Mouse (Mus musculus) layer of hippocampus, adult 9-11 months (tissue): Measurements from ENCODE around the gene Cd151.

Experiments
- DNase-seq: peaks from one replicate; pipeline ENCODE4 v3.0.0; 2022

Cd151 gene

DNA sequence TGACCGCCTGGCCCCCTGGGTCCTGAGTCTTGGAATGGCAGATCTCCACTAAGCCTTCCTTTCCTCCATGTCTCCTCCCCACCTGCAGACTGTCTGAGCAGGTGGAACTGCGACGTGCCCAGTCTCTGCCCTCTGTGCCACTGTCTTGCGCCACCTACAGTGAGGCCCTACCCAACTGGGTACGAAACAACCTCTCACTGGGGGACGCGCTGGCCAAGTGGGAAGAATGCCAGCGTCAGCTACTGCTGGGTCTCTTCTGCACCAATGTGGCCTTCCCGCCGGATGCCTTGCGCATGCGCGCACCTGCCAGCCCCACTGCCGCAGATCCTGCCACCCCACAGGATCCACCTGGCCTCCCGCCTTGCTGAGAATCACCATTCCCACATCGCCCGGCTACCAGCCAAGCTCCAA is 7.9 kb upstream of the Cd151 start:
- DNase-seq, result no peak

DNA sequence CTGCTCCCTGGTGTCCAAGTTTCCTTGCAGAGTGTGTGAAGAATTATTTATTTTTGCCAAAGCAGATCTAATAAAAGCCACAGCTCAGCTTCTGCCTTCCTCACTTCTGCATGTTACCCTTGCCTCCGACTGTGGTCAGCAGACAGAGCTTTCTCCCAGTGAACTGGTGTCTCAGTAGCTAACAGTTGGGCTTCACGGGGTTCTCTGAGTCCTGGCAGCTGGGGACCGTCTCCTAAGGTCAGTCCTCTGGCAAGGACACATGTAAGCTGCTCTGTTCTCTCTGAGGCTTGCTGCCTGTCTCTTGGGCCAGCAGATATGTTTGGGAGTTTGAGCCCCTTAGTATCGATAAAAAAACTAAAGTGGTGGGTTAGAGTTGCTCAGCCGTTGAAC is 7.2 kb upstream of the Cd151 start:
- no peak for DNase-seq

DNA sequence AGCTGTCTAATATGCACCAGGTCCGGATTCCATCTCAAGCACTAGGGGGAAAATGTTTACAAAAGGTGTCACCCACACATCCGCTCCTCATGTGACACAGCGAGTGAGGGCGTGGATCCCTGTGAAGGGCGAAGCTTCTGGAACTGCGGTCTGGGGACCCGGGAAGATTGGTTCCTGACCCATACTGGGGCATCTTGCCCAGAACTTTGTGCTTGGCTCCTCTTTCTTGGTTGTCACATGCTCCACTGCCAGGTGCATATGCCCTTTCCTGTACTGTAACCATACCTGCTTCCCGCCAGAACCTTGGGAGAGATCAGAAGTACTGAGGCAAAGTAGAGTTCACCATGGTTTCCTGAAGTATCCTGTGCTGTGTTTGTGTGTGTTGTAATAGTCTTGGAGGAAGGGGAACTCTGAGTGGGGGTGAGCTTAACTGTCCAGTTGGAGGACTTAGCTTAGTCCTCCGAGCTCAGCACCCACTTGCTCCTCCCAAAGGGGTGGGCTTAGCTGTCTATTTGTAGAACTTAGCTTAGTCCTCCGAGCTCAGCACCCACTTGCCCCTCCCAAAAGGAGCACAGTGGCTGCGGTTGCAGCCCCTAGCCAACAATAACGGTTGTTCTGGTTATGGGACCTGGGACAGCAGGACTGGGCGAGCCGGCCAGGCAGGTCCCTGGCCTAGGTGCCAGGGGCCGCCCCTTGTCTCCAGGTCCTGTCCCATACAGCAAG is 6.6 kb upstream of the Cd151 start, which contains the start of gene Cracr2b:
Gene Cracr2b (plus strand): TSS at position 704 of the 723 bp plus-strand sequence.
- DNase-seq, result peak; percentile 80

DNA sequence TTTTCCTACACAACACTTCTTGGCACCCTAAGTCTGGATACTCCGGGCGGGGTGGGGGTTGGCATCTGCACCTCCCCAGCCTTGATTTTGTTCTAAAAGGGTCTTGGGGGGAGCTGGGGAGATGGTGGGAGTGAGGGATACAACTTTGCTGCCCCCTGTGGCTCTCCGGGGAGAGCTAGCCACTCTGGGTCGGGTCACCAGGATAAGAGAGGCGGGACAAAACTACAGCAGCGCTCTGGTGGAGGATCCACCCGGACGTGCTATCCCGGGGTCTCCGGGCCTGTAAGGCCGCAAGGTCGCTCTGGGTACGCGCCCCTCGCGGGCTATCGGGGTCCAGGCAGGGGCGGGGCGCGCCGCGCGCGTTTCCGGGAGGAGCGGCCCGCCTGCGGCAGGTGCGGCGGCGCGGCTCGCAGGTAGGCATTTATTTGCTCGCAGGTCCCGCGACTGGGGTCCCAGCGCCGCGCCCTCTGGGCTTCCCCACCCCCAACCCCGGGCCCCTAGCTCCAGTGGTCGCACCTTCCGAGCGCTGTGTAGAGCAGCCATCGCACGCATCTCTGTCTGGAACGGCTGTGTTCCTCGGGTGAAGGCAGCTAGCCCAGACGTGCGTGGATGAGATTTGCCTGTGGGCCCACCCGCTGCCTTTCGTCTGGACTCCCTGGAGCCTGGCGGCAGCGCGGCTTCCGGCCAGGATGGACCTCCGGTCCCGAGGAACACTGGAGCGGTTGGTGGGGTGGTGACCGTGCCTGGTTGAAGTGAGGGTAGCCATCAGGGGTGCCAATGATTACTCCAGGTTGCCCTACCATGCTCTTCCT is 5.5 kb upstream of the Cd151 start:
- DNase-seq, result no peak

DNA sequence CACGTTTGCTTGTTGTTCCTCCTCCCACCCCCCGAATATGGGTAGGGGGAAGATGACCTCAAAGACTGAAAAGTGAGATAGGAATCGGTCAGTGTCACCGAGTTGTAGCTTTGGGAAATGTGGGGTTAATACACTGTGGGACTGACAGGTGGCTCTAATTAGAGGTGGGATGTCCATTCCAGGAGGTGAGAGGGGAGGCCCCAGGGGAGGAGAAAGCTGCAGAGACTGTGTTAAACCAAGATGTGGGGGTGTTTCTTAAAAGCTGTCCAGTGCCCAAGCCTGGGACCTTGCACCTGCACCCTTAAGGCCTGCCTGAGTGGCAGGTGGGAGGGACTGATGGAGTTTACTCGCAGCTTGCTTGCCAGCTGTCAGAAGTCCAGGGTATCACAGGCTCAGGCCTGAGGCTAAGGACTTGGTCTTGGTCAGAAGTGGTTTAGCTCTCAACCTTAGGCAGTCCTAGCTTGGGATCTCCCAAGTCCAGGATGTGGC is 4.8 kb upstream of the Cd151 start:
- no peak for DNase-seq

DNA sequence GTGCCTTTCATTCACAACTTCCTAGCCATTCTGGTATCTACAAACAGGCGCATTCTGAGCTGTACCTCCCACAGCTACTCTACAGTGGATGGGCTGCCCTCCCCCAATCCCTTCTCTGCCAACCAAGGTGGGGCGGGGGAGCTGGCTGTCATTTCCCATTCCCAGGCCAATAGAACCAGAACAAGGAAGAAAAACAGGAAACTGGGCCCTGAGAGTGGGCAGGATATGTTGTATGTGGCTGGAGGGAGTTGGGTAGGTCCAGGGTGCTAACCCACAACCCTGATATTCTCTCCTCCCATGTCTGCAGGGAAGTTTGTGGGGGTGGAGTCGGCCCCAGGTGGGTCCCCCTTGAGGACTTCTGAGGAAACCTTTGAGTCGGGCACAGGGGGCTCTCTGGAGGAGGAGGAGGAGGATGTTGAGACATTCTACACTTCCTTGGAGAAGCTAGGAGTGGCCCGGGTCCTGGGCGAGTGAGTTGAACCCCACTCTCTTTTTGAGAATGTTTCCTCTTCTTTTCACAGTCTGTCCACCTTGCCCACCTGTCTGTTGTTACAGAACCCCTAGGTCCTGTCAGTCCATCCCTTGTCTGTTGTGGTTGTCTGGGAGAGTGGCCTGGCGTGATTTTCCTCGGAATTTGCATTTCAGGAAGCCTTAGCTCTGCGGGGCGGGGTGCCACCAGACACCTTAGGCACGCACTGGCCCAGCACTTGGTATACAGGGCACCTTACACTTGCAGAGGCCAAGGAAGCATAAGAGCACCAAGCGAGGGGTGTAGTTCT is 3.2 kb upstream of the Cd151 start:
- DNase-seq, result no peak

DNA sequence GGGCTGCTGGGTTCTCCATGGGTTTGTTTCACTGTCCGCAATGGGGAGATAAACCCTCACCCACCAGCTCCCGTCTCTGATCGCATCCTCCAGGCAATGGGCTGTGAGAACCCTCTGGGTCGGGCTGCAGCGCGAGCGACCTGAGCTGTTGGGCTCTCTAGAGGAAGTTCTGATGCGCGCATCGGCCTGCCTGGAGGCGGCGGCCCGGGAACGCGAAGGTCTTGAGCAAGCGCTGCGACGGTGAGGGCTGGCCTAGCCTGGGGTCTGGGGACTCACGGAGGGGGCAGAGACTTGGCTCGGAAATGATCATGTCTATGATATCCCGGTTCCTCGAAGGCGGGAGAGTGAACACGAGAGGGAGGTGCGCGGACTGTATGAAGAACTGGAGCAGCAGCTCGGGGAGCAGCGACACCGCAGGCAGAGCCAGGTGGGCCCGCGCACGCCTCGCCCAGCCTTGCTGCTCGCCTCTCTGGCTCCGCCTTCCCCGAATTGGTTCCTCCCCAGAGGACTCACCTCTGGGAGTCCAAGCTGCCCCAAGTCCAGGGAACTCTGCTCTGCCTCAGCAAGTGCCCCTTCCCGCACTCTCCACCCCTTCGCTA is 2.5 kb upstream of the Cd151 start:
- no peak for DNase-seq

DNA sequence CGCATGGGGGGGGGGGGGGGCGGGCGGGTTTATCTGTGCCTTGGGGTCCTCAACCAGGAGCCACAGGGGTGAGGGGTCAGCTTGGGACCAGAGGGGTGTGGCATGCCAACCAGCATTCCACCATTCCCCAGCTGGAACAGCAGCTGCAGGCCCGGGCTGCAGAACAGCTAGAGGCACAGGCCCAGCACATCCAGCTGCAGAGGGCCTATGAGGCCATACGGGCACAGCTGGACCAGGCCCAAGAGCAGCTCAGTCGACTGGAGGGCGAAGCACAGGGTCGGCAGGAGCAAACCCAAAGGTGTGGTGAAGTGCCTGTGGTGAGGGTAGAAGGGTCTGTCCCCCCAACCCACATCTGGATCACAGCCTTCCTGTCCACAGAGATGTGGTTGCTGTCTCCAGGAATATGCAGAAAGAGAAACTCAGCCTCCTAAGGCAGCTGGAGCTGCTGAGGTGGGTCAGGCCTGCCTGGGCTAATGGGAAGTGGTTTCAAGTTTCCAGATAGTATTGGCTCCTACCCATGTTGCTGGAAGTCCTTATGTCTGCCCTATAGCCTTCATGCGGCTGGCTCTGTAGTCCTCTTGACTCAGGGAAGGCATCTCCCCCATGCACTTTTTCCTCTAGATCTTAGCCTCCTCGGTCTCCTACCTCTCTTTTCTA is 1.7 kb upstream of the Cd151 start:
- no peak for DNase-seq

DNA sequence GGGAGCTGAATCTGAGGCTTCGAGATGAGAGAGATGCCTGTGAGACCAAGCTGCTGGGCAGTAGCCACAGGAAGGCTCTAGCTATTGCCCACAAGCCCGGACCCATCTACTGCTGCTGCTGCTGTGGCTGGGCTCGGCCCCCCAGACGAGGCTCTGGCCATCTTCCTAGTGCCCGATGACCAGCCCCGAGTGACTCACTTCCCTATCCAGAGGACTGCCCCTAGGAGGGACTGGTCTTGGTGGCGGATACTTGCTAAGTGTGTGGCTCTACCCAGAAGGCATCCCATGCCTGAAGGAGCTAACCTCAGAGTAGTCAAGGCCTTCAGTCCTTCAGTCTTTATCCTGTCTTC is 1.2 kb upstream of the Cd151 start:
- DNase-seq, result no peak

DNA sequence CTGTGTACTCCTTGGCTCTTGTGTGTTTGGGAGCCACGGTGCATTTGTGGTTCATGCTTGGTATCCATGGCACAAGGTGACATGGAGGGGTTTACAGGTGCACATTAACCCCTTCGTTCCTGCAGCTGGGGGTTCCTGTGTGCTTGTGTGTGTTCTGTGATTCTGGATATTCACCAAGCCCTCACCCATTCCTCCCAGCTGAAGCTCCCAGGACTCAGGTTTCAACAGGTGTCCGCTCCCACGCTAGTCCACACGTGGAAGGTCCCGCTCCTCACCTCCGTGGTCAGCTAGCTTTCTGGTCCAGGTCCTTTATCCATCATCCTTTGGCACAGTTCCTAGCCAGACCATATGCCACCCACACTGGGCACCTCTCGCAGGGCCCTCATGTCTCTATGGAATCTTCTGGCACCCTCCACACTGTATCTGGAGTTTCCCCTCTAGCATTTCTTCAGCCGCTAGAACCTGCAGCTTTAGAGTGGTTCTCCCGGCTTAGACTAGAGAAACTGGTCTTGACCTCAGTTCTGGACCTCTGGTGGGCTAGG is 514 bp upstream of the Cd151 start:
- no peak for DNase-seq

DNA sequence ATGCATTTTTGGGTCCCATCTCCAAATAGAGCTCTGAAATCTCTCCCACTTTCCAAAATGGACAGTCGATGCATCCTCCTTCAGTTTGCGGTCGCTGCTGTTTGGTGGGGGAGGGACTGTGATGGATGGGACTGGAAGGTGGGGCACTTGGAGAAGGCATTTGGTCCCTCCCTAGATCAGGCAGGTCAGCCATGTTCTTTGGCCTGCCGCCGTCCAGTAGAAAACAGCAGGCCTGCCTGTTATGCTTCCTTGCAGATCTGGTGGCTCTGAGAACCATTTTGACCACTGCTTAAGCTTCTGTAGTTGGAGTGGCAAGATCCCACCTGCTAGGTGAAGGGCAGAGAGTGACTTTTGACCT is 951 bp downstream of the Cd151 start:
- DNase-seq, result no peak

DNA sequence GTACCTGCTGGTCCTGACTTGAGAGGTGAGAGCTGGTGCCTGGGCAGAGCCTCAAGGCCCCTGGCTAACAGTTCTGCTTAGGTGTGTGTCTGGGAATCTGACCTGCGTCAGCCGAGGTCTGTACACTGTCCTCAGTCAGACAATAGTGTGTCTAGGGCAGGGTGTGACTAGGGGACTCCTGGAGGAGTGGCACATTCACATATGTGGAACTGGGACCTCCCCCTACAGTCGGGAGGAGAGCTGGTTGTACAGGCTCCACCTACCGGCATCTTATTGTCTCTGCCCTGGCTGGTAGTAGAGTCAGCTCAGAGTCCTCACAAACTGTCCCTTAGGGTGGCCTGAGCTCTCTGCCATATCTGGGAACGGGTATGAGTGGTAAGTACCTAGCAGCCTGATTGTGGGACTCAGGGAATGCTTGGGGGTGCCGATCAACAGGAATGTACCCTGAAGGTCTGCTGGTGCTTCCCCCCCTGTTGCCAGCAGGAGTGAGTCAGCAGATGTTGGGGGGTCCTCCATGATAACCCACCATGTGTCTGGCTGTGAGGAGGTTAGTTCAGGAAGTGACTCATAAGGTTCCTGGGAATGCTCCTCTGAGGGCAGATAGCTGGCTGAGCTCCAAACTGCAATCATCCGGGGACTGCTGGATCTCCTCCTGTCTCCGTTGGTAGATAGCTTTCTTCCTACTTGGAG is 1.5 kb downstream of the Cd151 start:
- DNase-seq, result peak; percentile 70

DNA sequence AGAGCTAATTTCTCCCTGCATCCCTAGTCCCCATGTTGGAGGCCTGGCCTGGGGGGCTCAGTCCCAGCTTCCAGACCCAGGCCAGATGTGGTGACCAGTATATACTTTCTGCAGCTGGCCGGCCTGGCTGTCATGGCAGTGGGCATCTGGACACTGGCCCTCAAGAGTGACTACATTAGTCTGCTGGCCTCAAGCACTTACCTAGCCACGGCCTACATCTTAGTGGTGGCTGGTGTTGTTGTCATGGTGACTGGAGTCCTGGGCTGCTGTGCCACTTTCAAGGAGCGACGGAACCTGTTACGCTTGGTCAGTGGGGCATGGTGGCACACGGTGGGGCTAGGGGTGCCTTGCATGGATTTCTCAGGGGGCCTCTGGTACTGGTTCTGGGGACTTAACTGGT is 2.2 kb downstream of the Cd151 start:
- DNase-seq, result no peak

DNA sequence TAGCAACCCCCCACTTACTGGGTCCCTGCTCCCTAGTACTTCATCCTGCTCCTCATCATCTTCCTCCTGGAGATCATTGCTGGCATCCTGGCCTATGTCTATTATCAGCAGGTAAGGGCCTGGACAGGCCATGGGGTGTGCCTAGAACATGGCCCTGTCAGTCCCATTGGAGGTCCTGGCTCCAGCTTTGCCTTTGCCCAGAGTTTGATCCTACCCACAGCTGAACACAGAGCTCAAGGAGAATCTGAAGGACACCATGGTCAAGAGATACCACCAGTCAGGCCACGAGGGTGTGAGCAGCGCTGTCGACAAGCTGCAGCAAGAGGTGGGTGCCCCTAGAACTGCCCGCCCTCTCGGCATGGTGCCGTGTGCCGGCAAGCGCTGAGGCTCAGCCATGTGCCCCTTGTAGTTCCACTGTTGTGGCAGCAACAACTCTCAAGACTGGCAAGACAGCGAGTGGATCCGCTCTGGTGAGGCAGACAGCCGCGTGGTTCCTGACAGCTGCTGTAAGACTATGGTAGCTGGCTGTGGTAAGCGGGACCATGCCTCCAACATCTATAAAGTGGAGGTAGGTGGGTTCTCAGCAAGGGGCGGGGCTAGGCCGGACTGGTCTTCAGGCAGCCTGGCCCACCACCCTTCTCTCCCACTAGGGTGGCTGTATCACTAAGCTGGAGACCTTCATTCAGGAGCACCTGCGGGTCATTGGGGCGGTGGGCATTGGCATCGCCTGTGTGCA is 2.9 kb downstream of the Cd151 start:
- no peak for DNase-seq

DNA sequence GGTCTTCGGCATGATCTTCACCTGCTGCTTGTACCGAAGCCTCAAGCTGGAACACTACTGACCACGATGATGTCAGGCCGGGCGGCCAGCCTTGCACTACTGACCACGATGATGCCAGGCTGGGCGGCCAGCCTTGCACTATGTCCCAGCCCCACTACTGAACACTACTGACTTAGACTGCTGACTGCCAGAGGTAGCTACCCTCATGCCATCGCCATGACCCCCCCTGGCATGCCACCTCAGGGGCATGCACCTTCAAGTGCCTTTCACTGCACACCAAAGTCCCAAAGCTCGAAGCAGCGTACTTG is 3.4 kb downstream of the Cd151 start:
- DNase-seq, result no peak

DNA sequence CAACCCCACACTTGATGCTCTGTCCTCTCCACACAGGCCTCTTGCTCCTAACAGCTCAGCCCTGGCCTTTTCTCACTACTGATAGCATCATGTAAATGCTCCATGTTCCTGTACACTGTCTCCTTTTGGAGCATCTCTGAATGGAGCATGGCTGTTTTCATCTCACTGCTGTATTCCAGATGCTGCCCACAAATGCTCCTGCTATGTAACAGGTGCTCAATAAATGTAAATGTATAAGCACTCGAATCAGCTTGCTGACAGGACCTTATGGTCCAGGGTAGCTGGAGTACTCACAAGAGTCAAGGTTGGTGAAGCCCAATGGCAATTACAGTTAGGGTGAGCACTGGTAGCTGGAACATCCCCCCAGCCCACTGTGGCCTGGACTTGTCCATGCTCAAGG is 4.0 kb downstream of the Cd151 start:
- DNase-seq, result no peak

DNA sequence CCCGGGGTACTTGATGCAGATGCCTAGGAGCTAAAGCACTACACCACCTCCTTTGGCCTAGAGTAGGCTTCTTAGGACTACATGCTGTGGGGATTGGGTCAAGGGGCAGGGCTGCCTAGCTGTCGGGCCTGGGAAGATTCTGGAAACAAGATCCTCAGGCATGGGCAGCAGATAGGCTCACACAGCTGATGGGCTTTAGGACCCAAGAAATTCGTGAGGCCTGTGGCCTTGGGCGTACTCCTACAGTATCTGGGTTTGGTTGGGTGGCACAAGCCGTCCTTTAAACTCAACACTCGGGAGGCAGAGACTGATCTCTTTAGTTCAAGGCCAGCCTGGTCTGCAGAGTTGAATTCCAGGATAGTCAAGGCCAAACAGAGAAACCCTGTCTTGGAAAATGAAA is 5.0 kb downstream of the Cd151 start:
- no peak for DNase-seq

DNA sequence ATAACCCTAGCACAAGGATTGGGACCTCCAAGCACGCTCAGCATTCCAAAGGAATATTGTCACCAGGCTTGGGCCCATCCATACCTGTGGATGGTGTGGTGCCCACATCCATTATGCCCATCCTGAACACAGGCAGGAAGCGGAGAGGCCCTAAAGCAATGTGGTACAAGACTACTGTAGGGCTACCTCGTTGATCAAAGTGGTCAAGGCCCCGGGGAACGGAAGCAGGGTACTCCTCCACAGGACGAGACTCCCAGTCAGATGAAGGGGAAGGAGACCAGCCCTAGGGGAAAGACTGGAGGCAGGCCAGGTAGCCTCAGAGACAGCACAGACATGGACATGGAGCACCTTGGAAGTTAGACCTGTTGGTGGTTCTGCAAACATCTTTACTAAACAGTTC is 5.6 kb downstream of the Cd151 start:
- DNase-seq, result no peak

DNA sequence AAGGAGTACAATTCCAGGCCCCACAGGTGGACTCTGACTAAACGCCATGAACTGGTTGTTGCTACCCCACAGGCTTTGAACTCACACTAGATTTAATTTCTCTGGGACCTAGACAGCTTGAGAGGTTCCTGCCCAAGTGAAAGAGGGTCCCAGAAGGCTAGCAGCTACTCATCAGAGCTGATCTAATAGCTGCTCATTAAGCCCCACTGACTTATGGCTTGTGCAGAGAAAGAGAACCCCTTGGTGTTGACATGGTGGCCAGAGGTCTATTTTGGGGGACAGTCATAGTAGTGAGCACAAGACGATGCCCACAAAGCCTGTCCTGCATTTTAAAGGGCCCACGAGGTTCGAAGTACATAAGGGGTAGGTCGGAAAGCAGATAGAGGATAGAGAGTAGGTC is 7.0 kb downstream of the Cd151 start:
- DNase-seq, result no peak

DNA sequence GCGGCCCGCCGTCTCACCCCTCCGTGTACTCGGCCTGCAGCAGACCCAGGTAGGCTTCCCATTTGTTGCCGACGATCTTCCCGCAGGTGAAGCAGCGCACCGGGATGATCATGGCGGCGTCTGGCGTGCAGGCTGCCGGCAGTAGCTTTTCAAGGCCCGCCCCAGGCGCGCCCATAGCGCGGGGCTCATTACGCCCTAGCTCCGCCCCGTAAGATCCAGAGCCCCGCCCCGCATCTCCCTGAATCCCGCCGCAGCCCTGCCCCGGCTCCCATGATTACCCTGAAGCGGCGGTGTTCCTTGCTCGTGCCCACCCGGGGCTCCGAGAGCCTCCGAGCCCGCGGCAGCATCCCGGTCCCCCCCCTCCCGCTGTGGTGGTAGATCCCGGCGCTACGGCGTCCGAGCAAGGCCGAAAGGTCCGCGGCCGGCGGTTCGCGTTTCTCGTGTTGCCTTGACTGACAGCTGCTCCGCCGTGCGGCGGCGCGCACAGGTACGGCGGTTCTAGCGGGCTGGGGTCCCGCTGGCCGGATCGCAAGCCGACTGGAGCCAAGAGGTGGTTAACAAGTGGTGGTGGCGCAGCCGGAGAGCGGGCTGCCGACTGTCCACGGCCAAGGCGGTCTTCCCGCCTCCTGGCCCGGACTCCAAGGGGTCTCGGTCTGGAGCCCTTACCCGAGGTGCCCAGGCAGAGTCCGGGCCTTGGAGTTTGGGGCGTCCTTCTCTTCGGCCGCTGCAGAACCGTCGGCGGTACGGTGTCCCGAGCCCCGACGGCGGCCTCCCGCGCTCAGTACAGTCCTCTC is 8.0 kb downstream of the Cd151 start, which contains the start of the genes Polr2l and Tspan4:
Gene Polr2l (minus strand): TSS at position 122 of the 794 bp plus-strand sequence.
Gene Tspan4 (plus strand): TSS at position 230 of the 794 bp plus-strand sequence.
- peak; percentile 79 for DNase-seq
